11 mouse cellular contexts compared by ENCODE assay signal in the genomic region with DNA sequence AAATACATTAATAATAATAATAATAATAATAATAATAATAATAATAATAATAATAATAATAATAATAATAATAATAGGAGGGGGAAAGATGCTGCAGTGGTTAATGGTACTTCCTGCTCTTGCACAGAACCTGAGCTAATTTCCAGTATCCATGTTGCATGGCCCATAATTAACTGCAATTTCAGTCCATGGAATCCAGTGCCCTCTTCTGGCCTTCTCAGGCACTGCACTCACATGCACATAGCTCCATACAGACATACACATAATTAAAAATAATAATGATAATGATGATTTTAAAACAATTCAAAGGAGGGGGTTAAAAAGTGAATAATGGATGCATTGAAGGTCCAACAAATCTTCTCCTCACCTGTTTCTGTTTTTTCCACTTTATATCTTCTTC. TPM values are rescaled to one million over a fixed set of nuclear protein-coding genes. Genes with fewer than 3 reads are reported as not detected.
DNase-seq lines count a peak whose midpoint lies in the region; ATAC-seq and TF ChIP-seq lines count a peak whose summit lies in the region.
"Had no signal": no experiment of that assay in that cellular context is flagged by ENCODE, and none has a peak within 500 bp of the region (broad histone marks: within the 10 kb centered on the region; RNA-seq: fewer than 3 reads in every experiment).

No protein-coding gene starts in this region.

- no peak overlapping the region for H3K4me3 ChIP-seq in kidney, postnatal 0 days (replicated peaks; ENCODE audit: low read depth, low read length)
- no peak overlapping the region for H3K4me3 ChIP-seq in kidney, embryonic 14.5 days (ENCODE audit: low read length)
- H3K4me3 ChIP-seq: embryonic facial prominence, embryonic 15.5 days had no signal

- H3K27ac ChIP-seq in kidney, postnatal 0 days: no peak overlapping the region
- no peak overlapping the region for H3K27ac ChIP-seq in kidney, embryonic 14.5 days (ENCODE audit: low read depth, low read length)
- H3K27ac ChIP-seq: embryonic facial prominence, embryonic 15.5 days had no signal

- no peaks in the 10 kb centered on the region for H3K36me3 ChIP-seq in kidney, postnatal 0 days (ENCODE audit: insufficient read depth, low read length)
- no peaks in the 10 kb centered on the region for H3K36me3 ChIP-seq in kidney, embryonic 14.5 days (ENCODE audit: control insufficient read depth, insufficient read depth, low read length)
- H3K36me3 ChIP-seq: embryonic facial prominence, embryonic 15.5 days had no signal

- peak; percentile 72 for TF ChIP-seq CTCF in kidney, postnatal 0 days (IDR thresholded peaks at IDR 0.05; ENCODE audit: low read depth)

- H3K9ac ChIP-seq in kidney, postnatal 0 days (ENCODE audit: low read depth, low read length): no peak overlapping the region
- no peak overlapping the region for H3K9ac ChIP-seq in kidney, embryonic 14.5 days (ENCODE audit: low read depth, low read length)
- H3K9ac ChIP-seq: embryonic facial prominence, embryonic 15.5 days had no signal

- ATAC-seq in kidney, postnatal 0 days (replicated peaks; ENCODE audit: low FRiP score, low read depth): no peak
- ATAC-seq in kidney, embryonic 14.5 days (ENCODE audit: low FRiP score, low TSS enrichment): no peak

- H3K4me2 ChIP-seq in kidney, postnatal 0 days (ENCODE audit: low read length): no peak overlapping the region
- no peak overlapping the region for H3K4me2 ChIP-seq in kidney, embryonic 14.5 days (replicated peaks; ENCODE audit: low read depth, low read length)
- H3K4me2 ChIP-seq: embryonic facial prominence, embryonic 15.5 days had no signal

- H3K9me3 ChIP-seq in kidney, postnatal 0 days (replicated peaks; ENCODE audit: low read length): no peaks in the 10 kb centered on the region
- no peaks in the 10 kb centered on the region for H3K9me3 ChIP-seq in kidney, embryonic 14.5 days (ENCODE audit: control insufficient read depth, low read length)
- H3K9me3 ChIP-seq: embryonic facial prominence, embryonic 15.5 days had no signal

- H3K27me3 ChIP-seq in kidney, postnatal 0 days (ENCODE audit: insufficient read depth, low read length): no peaks in the 10 kb centered on the region
- H3K27me3 ChIP-seq in kidney, embryonic 14.5 days (ENCODE audit: control insufficient read depth, insufficient read depth, low read length): no peaks in the 10 kb centered on the region
- H3K27me3 ChIP-seq: embryonic facial prominence, embryonic 15.5 days had no signal

- H3K4me1 ChIP-seq in kidney, postnatal 0 days (replicated peaks; ENCODE audit: insufficient read depth, low read length): no peaks in the 10 kb centered on the region
- H3K4me1 ChIP-seq in kidney, embryonic 14.5 days (ENCODE audit: control insufficient read depth, insufficient read depth, low read length): no peaks in the 10 kb centered on the region; the same call in 1 of the 2 replicates

- DNase-seq in kidney, postnatal 0 days (ENCODE audit: low spot score): peak; percentile 53
- DNase-seq in thymus, postnatal 4 days: peak; percentile 57
- no peak for DNase-seq in thymus, adult 18-20 months
- peak; percentile 34 for DNase-seq in c-Kit-positive CD71-positive TER-119-negative erythroid progenitor cells, embryonic 14.5 days (ENCODE audit: low read depth)
- no peak for DNase-seq in testis, postnatal 10 days (ENCODE audit: low spot score)
- no peak for DNase-seq in layer of hippocampus, adult 8-10 months (ENCODE audit: low spot score in 2 of 2)
- DNase-seq: heart, adult 18-20 months; kidney, postnatal 14 days had no signal

RNA-seq across cellular contexts. Expression of a gene that starts 45.6 kb away (rescaled TPM):
- 0.69 and 0.86 TPM in 2 replicates for polyA plus RNA-seq in kidney, postnatal 0 days (2015; fragmentation: Nextera tagmentation; extraction: Ambion mirVana)
- 0.13 and 0.45 TPM in 2 replicates for polyA plus RNA-seq in kidney, embryonic 14.5 days (2014; fragmentation: Nextera tagmentation; extraction: Ambion mirVana)
- 1 to 10 TPM in 2 of 4 experiments, under 1 TPM in 2; 0.21 to 1.5 (median 0.78) TPM for total RNA-seq in layer of hippocampus, adult 8-10 months (2022)
- polyA plus RNA-seq: neural tube, embryonic 14.5 days had no signal

Comparison
In these comparisons a context has a peak if more than half of its experiments do, and no peak if none do; other contexts are left out.
1. DNase-seq: peak in kidney, postnatal 0 days (single experiment), thymus, postnatal 4 days (single experiment) and c-Kit-positive CD71-positive TER-119-negative erythroid progenitor cells, embryonic 14.5 days (single experiment); none in thymus, adult 18-20 months (0 of 2), testis, postnatal 10 days (single experiment) and layer of hippocampus, adult 8-10 months (0 of 2).